Mouse (Mus musculus) C2C12 (cell line): ENCODE measurements around the gene Oxct1. TPM values are rescaled to one million over a fixed set of nuclear protein-coding genes. Genes with fewer than 3 reads are reported as not detected.

Experiments
- H3K27me3 ChIP-seq: one replicate; pipeline ENCODE4 v1.6.1; 2011; ENCODE audit not compliant: control insufficient read depth, insufficient read depth, insufficient read length
- H3K36me3 ChIP-seq: one replicate; pipeline ENCODE4 v1.6.1; 2011; ENCODE audit not compliant: control insufficient read depth, insufficient read depth
- H3K4me3 ChIP-seq: one replicate; pipeline ENCODE4 v1.5.1; 2011; ENCODE audit warnings: mild to moderate bottlenecking, control low read depth; ENCODE audit not compliant: poor library complexity, insufficient read depth, severe bottlenecking
- H3K79me2 ChIP-seq: one replicate; pipeline ENCODE4 v1.6.1; 2011; ENCODE audit not compliant: control insufficient read depth, insufficient read depth
- H3K79me3 ChIP-seq: one replicate; pipeline ENCODE4 v1.6.1; 2011; ENCODE audit warnings: low read depth, control low read depth
- H3ac ChIP-seq: one replicate; pipeline ENCODE3; 2011; ENCODE audit warnings: low read depth; ENCODE audit not compliant: control insufficient read depth, insufficient read length
- CEBPB ChIP-seq: IDR thresholded peaks from one replicate; pipeline ENCODE4 v1.6.1; 2011; ENCODE audit warnings: low read depth, mild to moderate bottlenecking, control low read depth, moderate library complexity
- CTCF ChIP-seq: IDR thresholded peaks from one replicate; pipeline ENCODE4 v1.5.1; 2011; ENCODE audit not compliant: control insufficient read depth, insufficient read depth, insufficient read length
- FOSL1 ChIP-seq: IDR thresholded peaks from one replicate; pipeline ENCODE4 v1.8.0; 2011; ENCODE audit warnings: mild to moderate bottlenecking, low read length; ENCODE audit not compliant: poor library complexity, insufficient read depth, severe bottlenecking
- MAX ChIP-seq: IDR thresholded peaks from one replicate; pipeline ENCODE4 v1.6.1; 2011; ENCODE audit warnings: mild to moderate bottlenecking, control low read depth
- MYOD1 ChIP-seq: IDR thresholded peaks from one replicate; pipeline ENCODE4 v1.6.1; 2011; ENCODE audit warnings: low read depth; ENCODE audit not compliant: control insufficient read depth, insufficient read length
- MYOG ChIP-seq: IDR thresholded peaks from one replicate; pipeline ENCODE4 v1.6.1; 2011; ENCODE audit not compliant: control insufficient read depth, insufficient read length; ENCODE audit errors: extremely low read depth
- USF1 ChIP-seq: IDR thresholded peaks from one replicate; pipeline ENCODE4 v1.6.1; 2011; ENCODE audit warnings: low read depth, mild to moderate bottlenecking, control low read depth, moderate library complexity
- polyA plus RNA-seq: library from polyadenylated mRNA; unstranded; fragments of >200 nt; fragmentation: generic; extraction: Trizol; gene quantifications from one replicate; pipeline ENCODE4 v1.2.1, GENCODE M21; 2012; ENCODE audit warnings: missing spikeins

Gene Oxct1
- polyA plus RNA-seq, 1 experiment = 36.2 TPM

GRCm38 (mm10) chr15:4064694-4065093, 38.5 kb downstream of the Oxct1 start:
- H3K27me3 ChIP-seq = no peaks in the 10 kb centered on the region
- H3K79me3 ChIP-seq = no peaks in the 10 kb centered on the region
- no peaks in the 10 kb centered on the region for H3K79me2 ChIP-seq
- no peak overlapping the region for H3K4me3 ChIP-seq
- TF ChIP-seq MYOG (no peak), MYOD1 (no peak), USF1 (no peak), CEBPB (no peak), FOSL1 (no peak), MAX (no peak)
- H3ac ChIP-seq = no peak overlapping the region
- peaks cover 42% of the 10 kb centered on the region for H3K36me3 ChIP-seq

- peaks cover 19% of the 10 kb centered on the region for H3K36me3 ChIP-seq
Measured at GRCm38 (mm10) chr15:4067273-4067990, 41.2 kb downstream of the Oxct1 start.

GRCm38 (mm10) chr15:4077978-4078377, 51.8 kb downstream of the Oxct1 start:
- Histone ChIP-seq H3K4me3 (no peak overlapping the region), H3K27me3 (no peaks in the 10 kb centered on the region), H3ac (no peak overlapping the region), H3K79me2 (no peaks in the 10 kb centered on the region), H3K79me3 (no peaks in the 10 kb centered on the region), H3K36me3 (no peaks in the 10 kb centered on the region)
- TF ChIP-seq MYOD1 (no peak), USF1 (no peak), MAX (no peak), CTCF (no peak), MYOG (no peak)

More at GRCm38 (mm10) chr15:4067273-4067990, 41.2 kb downstream of the Oxct1 start:
- Histone ChIP-seq H3K79me2 (no peaks in the 10 kb centered on the region), H3K4me3 (no peak overlapping the region), H3K27me3 (no peaks in the 10 kb centered on the region), H3ac (no peak overlapping the region), H3K79me3 (no peaks in the 10 kb centered on the region)
- no peak for TF ChIP-seq MAX
- no peak for TF ChIP-seq MYOG
- no peak for TF ChIP-seq CTCF
- no peak for TF ChIP-seq USF1
- TF ChIP-seq CEBPB = no peak
- no peak for TF ChIP-seq MYOD1
- no peak for TF ChIP-seq FOSL1

GRCm38 (mm10) chr15:4078785-4079184, 52.6 kb downstream of the Oxct1 start:
- TF ChIP-seq MYOD1 (no peak), CTCF (no peak), USF1 (no peak), MAX (no peak), CEBPB (no peak), FOSL1 (no peak), MYOG (no peak)
- no peak overlapping the region for H3ac ChIP-seq
- H3K79me3 ChIP-seq = no peaks in the 10 kb centered on the region
- no peak overlapping the region for H3K4me3 ChIP-seq
- no peaks in the 10 kb centered on the region for H3K36me3 ChIP-seq
- H3K79me2 ChIP-seq = no peaks in the 10 kb centered on the region
- H3K27me3 ChIP-seq = no peaks in the 10 kb centered on the region

GRCm38 (mm10) chr15:4079425-4080189, 53.4 kb downstream of the Oxct1 start:
- no peak for TF ChIP-seq CEBPB
- no peak for TF ChIP-seq FOSL1
- no peak for TF ChIP-seq MYOD1
- TF ChIP-seq CTCF = no peak
- TF ChIP-seq USF1 = no peak
- no peak for TF ChIP-seq MAX
- no peak for TF ChIP-seq MYOG

More at GRCm38 (mm10) chr15:4079425-4080189, 53.4 kb downstream of the Oxct1 start:
- Histone ChIP-seq H3K36me3 (no peaks in the 10 kb centered on the region), H3K79me3 (no peaks in the 10 kb centered on the region), H3ac (no peak overlapping the region), H3K79me2 (no peaks in the 10 kb centered on the region), H3K27me3 (no peaks in the 10 kb centered on the region), H3K4me3 (no peak overlapping the region)
